Mouse (Mus musculus): ENCODE measurements at regions not wholly inside any gene's neighbourhood (a gene's known extent, or its start where the extent isn't known, plus 50 kb on each side); places are given as distances from the start of the nearest gene placed in this dataset.

- no peak overlapping the region for H3K4me2 ChIP-seq (ENCODE audit: low read depth, low read length)
- H3K36me3 ChIP-seq (replicated peaks; ENCODE audit: insufficient read depth, low read length): no peaks in the 10 kb centered on the region
- H3K27ac ChIP-seq (ENCODE audit: low read depth): no peak overlapping the region
- H3K4me3 ChIP-seq (ENCODE audit: low read depth, low read length): no peak overlapping the region
- no peak for DNase-seq
- no peaks in the 10 kb centered on the region for H3K9me3 ChIP-seq (ENCODE audit: low read length)
- no peak overlapping the region for H3K9ac ChIP-seq (replicated peaks)
- no peak for TF ChIP-seq CTCF (IDR thresholded peaks at IDR 0.05; ENCODE audit: low read depth)
- no peak for TF ChIP-seq EP300 (IDR thresholded peaks at IDR 0.05; ENCODE audit: low read depth)
- H3K4me1 ChIP-seq (ENCODE audit: insufficient read depth): no peaks in the 10 kb centered on the region
- 82% methylated on average over 3 of the region's 3 CpGs for WGBS (ENCODE audit: insufficient replicate concordance)
- no peaks in the 10 kb centered on the region for H3K27me3 ChIP-seq (ENCODE audit: insufficient read depth, low read length)
- no peak for ATAC-seq
These were observed 835.4 kb upstream of the Celf2 start for GRCm38 (mm10) chr2:8344748-8345147.

DNA sequence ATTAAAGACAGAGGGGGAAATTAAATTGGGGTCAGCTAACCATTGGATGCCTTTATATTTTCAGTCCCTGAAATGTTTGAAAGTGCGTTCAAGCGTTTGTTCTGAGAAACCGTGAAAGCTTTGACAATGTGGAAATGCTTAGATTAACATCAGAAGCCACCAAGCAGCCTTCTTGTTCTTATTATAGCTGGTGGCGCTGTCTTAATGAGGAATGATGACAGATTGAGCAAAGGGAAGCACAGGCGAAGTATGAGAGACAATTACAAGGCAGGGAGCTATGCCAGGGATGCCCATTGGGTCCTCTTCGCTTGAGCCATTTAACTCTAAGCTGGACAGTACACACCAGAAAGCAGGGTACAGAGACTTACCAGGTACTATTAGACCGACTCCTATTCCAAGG is 828.9 kb upstream of the Celf2 start:
- no peak overlapping the region for H3K9ac ChIP-seq (replicated peaks)
- no peak overlapping the region for H3K4me2 ChIP-seq (ENCODE audit: low read depth, low read length)
- H3K9me3 ChIP-seq (ENCODE audit: low read length): no peaks in the 10 kb centered on the region
- H3K27ac ChIP-seq (ENCODE audit: low read depth): no peak overlapping the region
- 66% methylated on average over 7 of the region's 7 CpGs for WGBS (ENCODE audit: insufficient replicate concordance)
- H3K4me3 ChIP-seq (ENCODE audit: low read depth, low read length): no peak overlapping the region
- TF ChIP-seq CTCF (IDR thresholded peaks at IDR 0.05; ENCODE audit: low read depth): no peak
- no peak for TF ChIP-seq EP300 (IDR thresholded peaks at IDR 0.05; ENCODE audit: low read depth)
- DNase-seq (no peak), ATAC-seq (no peak)
- no peaks in the 10 kb centered on the region for H3K27me3 ChIP-seq (ENCODE audit: insufficient read depth, low read length)
- no peaks in the 10 kb centered on the region for H3K4me1 ChIP-seq (ENCODE audit: insufficient read depth)
- H3K36me3 ChIP-seq (replicated peaks; ENCODE audit: insufficient read depth, low read length): no peaks in the 10 kb centered on the region

DNA sequence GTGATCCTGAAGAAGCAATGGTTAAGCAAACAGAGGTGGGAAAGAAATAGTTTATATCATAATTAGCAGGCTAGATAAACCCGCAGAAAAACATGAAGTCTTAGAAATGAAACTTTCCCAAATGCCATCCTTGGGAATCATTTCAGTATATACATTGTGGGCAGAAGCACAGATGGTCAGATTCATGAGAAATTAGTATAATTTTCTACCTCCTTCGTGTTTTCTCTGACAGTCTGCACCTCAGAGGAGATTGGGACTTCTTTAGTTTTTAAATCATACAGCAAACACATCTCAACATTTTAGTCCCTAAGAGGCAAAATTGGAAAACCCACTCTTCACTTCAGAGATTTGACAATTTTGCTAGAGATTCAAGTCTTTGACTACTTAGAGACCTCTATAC is 786.6 kb upstream of the Celf2 start:
- 53% methylated on average over 2 of the region's 2 CpGs for WGBS (ENCODE audit: insufficient replicate concordance)
- ATAC-seq: no peak
- Histone ChIP-seq H3K27ac (ENCODE audit: low read depth) (no peak overlapping the region), H3K27me3 (ENCODE audit: insufficient read depth, low read length) (no peaks in the 10 kb centered on the region), H3K4me2 (ENCODE audit: low read depth, low read length) (no peak overlapping the region), H3K9me3 (ENCODE audit: low read length) (no peaks in the 10 kb centered on the region), H3K9ac (replicated peaks) (no peak overlapping the region), H3K4me3 (ENCODE audit: low read depth, low read length) (no peak overlapping the region), H3K36me3 (replicated peaks; ENCODE audit: insufficient read depth, low read length) (no peaks in the 10 kb centered on the region), H3K4me1 (ENCODE audit: insufficient read depth) (no peaks in the 10 kb centered on the region)
- no peak for DNase-seq
- no peak for TF ChIP-seq EP300 (IDR thresholded peaks at IDR 0.05; ENCODE audit: low read depth)
- TF ChIP-seq CTCF (IDR thresholded peaks at IDR 0.05; ENCODE audit: low read depth): no peak

GRCm38 (mm10) chr2:8291357-8291756 is 782.0 kb upstream of the Celf2 start:
- no peaks in the 10 kb centered on the region for H3K36me3 ChIP-seq (replicated peaks; ENCODE audit: insufficient read depth, low read length)
- no peak overlapping the region for H3K4me3 ChIP-seq (ENCODE audit: low read depth, low read length)
- no peak overlapping the region for H3K4me2 ChIP-seq (ENCODE audit: low read depth, low read length)
- H3K27me3 ChIP-seq (ENCODE audit: insufficient read depth, low read length): no peaks in the 10 kb centered on the region
- H3K27ac ChIP-seq (ENCODE audit: low read depth): no peak overlapping the region
- H3K9ac ChIP-seq (replicated peaks): no peak overlapping the region
- WGBS (ENCODE audit: insufficient replicate concordance): 75% methylated on average over 4 of the region's 4 CpGs
- no peaks in the 10 kb centered on the region for H3K9me3 ChIP-seq (ENCODE audit: low read length)
- no peaks in the 10 kb centered on the region for H3K4me1 ChIP-seq (ENCODE audit: insufficient read depth)
- no peak for TF ChIP-seq CTCF (IDR thresholded peaks at IDR 0.05; ENCODE audit: low read depth)
- no peak for TF ChIP-seq EP300 (IDR thresholded peaks at IDR 0.05; ENCODE audit: low read depth)
- no peak for ATAC-seq
- no peak for DNase-seq

- H3K36me3 ChIP-seq (replicated peaks; ENCODE audit: insufficient read depth, low read length): no peaks in the 10 kb centered on the region
- no peaks in the 10 kb centered on the region for H3K27me3 ChIP-seq (ENCODE audit: insufficient read depth, low read length)
- no peak for DNase-seq
- H3K9ac ChIP-seq (replicated peaks): no peak overlapping the region
- TF ChIP-seq EP300 (IDR thresholded peaks at IDR 0.05; ENCODE audit: low read depth) (no peak), CTCF (IDR thresholded peaks at IDR 0.05; ENCODE audit: low read depth) (no peak)
- H3K9me3 ChIP-seq (ENCODE audit: low read length): no peaks in the 10 kb centered on the region
- no peak for ATAC-seq
- no peak overlapping the region for H3K4me3 ChIP-seq (ENCODE audit: low read depth, low read length)
- no peak overlapping the region for H3K27ac ChIP-seq (ENCODE audit: low read depth)
- 69% methylated on average over 4 of the region's 4 CpGs for WGBS (ENCODE audit: insufficient replicate concordance)
- no peak overlapping the region for H3K4me2 ChIP-seq (ENCODE audit: low read depth, low read length)
- no peaks in the 10 kb centered on the region for H3K4me1 ChIP-seq (ENCODE audit: insufficient read depth)
These were observed 778.0 kb upstream of the Celf2 start for GRCm38 (mm10) chr2:8287403-8287802.

DNA sequence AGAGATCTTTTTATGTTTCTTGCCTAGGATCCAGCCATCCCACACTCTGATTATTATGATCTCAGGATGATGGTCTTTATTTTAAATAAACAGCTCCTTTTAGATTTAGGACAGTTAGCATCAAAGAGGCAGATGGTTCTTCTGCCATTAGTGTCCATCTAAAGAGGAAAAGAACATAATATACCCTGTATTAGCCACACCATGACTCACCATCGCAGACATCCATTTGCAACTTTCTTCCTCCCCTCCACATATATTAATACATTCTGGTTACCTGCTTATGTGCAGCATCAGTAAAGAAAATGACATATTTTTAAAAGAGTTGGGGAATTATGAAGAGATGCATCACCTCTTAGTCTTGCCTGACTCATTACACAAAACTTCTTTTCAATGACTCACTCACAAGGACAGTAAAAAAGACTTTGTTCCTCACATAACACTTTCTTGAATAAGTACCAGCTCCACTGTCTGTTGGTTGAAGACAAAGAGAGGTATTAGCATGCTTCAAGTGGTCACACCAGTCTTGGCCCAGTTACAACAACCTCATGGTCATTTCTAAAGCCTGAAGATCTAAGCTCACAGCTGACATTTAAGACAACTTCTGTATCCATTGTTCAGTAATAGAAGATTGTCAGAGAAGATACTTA is 766.9 kb upstream of the Celf2 start:
- H3K4me1 ChIP-seq (ENCODE audit: insufficient read depth): no peaks in the 10 kb centered on the region
- TF ChIP-seq EP300 (IDR thresholded peaks at IDR 0.05; ENCODE audit: low read depth) (no peak), CTCF (IDR thresholded peaks at IDR 0.05; ENCODE audit: low read depth) (no peak)
- no peaks in the 10 kb centered on the region for H3K9me3 ChIP-seq (ENCODE audit: low read length)
- no peaks in the 10 kb centered on the region for H3K27me3 ChIP-seq (ENCODE audit: insufficient read depth, low read length)
- H3K27ac ChIP-seq (ENCODE audit: low read depth): no peak overlapping the region
- ATAC-seq (no peak), DNase-seq (no peak)
- H3K4me3 ChIP-seq (ENCODE audit: low read depth, low read length): no peak overlapping the region
- H3K4me2 ChIP-seq (ENCODE audit: low read depth, low read length): no peak overlapping the region
- no peaks in the 10 kb centered on the region for H3K36me3 ChIP-seq (replicated peaks; ENCODE audit: insufficient read depth, low read length)
- no peak overlapping the region for H3K9ac ChIP-seq (replicated peaks)
- 64% methylated on average over 1 of the region's 1 CpGs for WGBS (ENCODE audit: insufficient replicate concordance)
